Mouse (Mus musculus): ENCODE data around the gene Mapk14.

The Mapk14 gene

DNA sequence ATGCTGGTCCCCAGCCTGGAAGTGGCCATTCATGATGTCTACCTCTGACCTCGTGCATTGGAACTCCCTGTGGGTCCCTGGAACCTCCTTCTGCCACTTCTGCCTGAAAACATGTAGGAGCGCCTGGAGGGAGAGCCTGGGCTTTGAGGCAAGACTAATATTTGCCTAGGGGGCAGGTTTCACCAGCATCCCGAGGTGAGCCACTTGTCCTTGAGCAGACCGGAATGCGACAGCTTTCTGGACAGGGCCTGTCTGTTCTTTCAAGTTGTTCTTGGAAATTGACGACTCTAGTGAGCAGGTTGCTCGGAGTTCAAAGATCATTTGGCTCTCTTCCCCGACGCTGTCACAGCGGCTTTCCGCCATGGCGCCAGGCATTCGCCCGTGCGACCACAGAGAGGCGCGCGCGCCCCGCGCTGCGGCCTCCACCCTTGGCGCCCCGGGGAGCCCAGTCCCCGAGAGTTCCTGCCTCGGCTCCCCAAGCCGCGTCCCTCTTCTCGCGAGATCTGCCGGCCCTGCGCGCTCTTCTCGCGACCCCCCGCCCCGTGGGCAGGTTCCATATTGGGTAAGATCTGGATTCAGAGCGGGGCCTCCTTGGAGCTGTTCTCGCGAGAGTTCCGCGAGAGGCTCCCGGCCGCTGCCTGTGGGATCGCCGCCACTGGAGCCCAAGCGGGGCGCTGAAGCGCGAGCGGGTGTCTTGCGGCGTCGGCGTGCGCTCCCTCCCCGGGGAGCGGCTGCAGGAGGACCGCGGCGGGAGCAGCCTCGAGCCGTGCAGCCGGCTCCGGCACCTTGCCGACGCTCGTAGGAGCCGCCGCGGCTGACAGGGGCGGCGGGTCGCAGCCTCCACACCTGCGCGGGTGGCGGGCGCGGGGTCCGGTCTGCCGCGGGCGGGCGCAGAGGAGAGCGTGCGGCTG is at the start of gene Mapk14:
TSS of gene Mapk14 (plus strand) at position 554 of the 911 bp plus-strand sequence.
- POLR2A ChIA-PET, result interaction anchor here (0.5 to 10.8 kb wide), 51 partner anchors 8 to 781 kb away, joined by 3 to 131 read pairs (median 4); partner anchors contain the start of gene Stk38 (in 1 of the 4)
- CTCF ChIA-PET, result interaction anchor here in 3 of 4 experiments (0.6 to 2.0 kb wide), 8 partner anchors 8 to 445 kb away, joined by 3 to 7 read pairs (median 4); no protein-coding TSS in a partner anchor

DNA sequence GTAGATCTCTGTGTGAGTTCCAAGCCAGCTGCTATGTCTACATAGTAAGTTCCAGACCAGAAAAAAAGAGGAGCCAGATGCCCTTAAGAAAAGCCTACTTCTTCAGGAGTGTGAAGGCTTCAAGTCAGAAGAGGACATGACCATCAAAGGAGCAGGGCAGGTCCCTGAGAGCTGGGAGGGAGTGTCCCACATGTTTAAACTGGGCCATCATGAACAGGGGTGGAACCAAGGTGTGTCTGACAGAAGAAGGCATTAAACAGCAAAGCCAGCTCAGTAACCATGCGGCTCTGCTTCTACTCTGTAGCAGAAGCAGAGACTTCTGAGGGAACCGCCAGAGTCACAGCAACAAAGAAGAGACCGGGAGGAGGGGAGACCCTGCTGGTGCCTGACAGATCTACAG is 47.4 kb upstream of the Mapk14 start:
- CTCF ChIA-PET, result interaction anchor here in 2 of 4 experiments (0.9 to 1.8 kb wide), 5 partner anchors 9 to 232 kb away, joined by 3 to 11 read pairs (median 3); no protein-coding TSS in a partner anchor
- POLR2A ChIA-PET, result interaction anchor here in 3 of 4 experiments (0.6 to 2.0 kb wide), 9 partner anchors 13 to 63 kb away, joined by 3 to 6 read pairs (median 4); partner anchors contain the start of gene Srpk1 (in 2 of the 3)

DNA sequence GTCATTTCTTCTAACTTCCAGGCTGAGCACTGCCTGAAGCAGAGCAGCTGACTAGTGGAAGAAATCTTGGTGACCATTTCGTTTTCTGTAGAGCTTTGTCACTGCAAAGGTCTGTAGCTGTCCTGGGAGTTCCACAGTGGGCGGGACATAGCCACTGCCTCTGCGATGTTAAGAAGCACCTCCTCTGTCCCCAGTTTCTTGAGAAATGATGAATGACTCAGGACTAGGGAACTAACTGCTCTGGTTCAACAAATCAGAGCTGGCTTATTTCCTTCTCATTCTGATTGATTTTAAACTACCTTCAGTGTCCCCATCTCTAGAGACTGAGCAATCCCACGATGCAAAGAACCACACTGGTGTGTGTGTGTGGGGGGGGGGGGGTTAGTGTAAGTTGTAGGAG is 47.0 kb upstream of the Mapk14 start:
- CTCF ChIA-PET, result interaction anchor here in 3 of 4 experiments (0.7 to 1.8 kb wide), 7 partner anchors 8 to 231 kb away, joined by 3 to 11 read pairs (median 3); no protein-coding TSS in a partner anchor
- POLR2A ChIA-PET, result interaction anchor here in 3 of 4 experiments (0.7 to 2.0 kb wide), 11 partner anchors 13 to 107 kb away, joined by 3 to 6 read pairs (median 4); partner anchors contain the start of gene Srpk1 (in 2 of the 3)

DNA sequence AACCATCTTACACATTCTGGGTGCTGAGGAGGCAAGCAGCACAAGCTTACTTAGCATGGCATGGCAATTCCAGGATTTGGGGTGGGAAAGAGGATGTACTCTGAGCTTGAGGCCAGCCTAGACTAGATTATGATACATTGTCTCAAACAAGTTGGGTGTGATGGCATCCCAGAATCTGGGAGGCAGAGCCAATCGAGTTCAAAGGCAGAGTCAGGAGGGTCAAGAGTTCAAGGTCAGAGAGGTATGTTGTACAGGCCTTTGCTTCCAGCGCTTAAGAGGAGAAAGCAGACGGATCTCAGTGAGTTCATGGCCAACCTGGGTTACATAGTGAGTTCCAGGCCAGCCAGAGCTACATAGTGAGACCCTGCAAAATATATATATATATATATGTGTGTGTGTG is 44.9 kb upstream of the Mapk14 start:
- CTCF ChIA-PET, result interaction anchor here (0.5 to 0.9 kb wide), 4 partner anchors 107 to 392 kb away, joined by 3 to 9 read pairs (median 4); no protein-coding TSS in a partner anchor
- POLR2A ChIA-PET, result interaction anchor here in 3 of 4 experiments (0.5 to 1.9 kb wide), 10 partner anchors 13 to 369 kb away, joined by 3 to 5 read pairs (median 3); partner anchors contain the start of gene Srpk1 (in 2 of the 3)

DNA sequence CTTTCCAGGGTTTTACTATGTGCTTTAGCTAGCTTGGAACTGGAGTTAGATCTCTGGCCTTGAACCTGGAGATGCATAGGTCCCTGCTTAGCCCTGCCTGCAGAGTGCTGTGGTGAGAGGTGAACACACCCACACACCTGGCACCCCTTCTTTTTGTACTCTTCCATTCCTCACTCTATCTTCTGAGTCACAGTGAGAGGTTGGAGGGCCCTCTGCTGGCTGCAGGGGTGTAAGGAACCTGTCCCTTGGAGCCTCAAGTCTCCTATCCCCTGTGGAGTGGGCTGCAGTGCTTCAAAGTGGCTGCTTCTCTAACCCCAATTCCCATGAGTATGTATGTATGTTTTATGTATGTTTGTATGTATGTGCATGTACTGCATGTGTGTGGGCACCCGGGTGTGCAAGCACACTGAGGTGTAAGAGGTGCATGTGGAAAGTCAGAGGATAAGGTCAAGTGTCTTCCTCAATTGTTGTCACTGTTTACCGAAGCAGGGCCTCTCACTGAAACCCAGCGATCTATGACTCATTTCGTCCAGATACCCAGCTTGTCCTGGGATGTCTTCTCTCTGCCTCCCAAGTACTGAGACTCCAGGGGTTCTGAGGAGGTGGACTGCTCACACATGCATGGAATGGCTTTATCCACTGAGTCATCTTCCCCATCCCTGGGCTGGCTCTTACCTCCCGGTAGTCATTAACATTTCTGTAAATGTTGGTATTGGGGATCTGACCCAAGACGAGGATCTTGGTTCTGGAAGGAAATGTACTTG is 42.3 kb upstream of the Mapk14 start:
- CTCF ChIA-PET, result interaction anchor here in 3 of 4 experiments (0.6 to 1.0 kb wide), 4 partner anchors 21 to 305 kb away, joined by 3 to 4 read pairs (median 4); no protein-coding TSS in a partner anchor
- POLR2A ChIA-PET, result interaction anchor here in 2 of 4 experiments (0.5 to 0.8 kb wide), 2 partner anchors 26 to 55 kb away, joined by 3 to 4 read pairs; no protein-coding TSS in a partner anchor

DNA sequence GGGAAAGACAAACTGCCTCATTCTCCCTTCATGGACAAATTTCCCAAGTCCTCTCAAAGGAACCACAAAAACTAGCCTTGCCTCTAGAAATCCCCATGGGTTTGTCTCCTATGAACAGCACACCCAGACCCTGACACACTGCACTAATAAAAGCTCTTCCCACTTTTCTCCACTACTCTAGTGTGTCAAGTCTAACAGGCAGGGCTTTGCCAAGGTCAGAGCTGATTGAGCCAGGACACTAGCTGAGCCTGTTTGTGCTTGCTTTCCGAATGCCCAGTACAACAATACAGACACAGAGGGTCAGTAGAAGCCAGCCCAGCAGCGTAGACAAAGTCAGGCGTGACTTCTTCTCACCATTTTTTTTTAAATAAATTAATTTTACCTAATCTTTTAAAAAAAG is 40.9 kb upstream of the Mapk14 start:
- ChIA-PET CTCF (interaction anchor here in 2 of 4 experiments (0.7 to 1.1 kb wide), 3 partner anchors 58 to 277 kb away, joined by 3 to 5 read pairs (median 3); no protein-coding TSS in a partner anchor), POLR2A (interaction anchor here in 1 of 4 experiments (0.6 kb wide), 1 partner anchor 29 kb away, joined by 5 read pairs; no protein-coding TSS in a partner anchor)

DNA sequence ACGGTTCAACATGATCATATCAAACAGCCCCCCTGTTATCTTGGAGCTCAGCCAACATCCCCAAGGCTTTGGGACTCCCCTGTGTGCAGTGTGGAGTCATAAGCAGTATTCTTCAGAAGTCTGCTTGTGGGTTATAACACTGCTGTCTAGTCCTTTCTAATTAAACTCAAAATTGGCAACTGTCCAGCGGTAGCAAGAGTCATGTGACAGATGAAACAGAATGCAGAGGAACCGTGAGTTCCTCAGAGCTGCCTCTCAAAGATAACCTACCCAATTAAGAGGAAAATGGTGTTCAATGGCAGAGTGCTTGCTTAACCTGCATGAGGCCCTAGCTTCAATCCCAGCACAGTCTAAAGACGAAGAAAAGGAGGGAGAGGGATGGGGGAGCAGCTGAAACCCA is 33.2 kb upstream of the Mapk14 start:
- CTCF ChIA-PET, result interaction anchor here in 1 of 4 experiments (1.5 kb wide), 1 partner anchor 119 kb away, joined by 3 read pairs; no protein-coding TSS in a partner anchor
- POLR2A ChIA-PET, result interaction anchor here in 2 of 4 experiments (0.6 to 1.3 kb wide), 3 partner anchors 20 to 341 kb away, joined by 3 to 4 read pairs (median 3); no protein-coding TSS in a partner anchor

DNA sequence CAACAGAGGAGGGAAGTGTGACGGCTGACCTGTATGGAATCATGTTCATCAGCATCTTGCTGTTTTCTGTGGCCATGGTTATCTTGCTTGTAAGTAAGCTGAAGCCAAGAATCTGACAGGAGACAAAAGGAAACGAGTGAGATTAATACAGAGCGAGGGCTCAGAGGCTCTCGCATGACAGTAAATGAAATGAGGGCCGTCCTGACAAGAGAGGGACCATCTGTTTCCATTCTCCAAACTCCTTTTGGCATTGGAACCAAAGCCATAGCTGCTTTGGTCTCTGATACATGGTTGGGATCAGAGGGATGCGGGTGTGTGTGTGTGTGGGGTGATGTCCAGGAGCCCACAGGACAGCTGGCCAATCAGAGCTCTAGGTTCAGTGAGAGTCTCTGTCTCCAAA is 31.6 kb upstream of the Mapk14 start:
- CTCF ChIA-PET, result interaction anchor here in 1 of 4 experiments (2.1 kb wide), 1 partner anchor 31 kb away, joined by 5 read pairs; no protein-coding TSS in a partner anchor
- POLR2A ChIA-PET, result interaction anchor here in 1 of 4 experiments (1.3 to 1.6 kb wide), 3 partner anchors 22 to 65 kb away, joined by 3 to 7 read pairs (median 4); no protein-coding TSS in a partner anchor

DNA sequence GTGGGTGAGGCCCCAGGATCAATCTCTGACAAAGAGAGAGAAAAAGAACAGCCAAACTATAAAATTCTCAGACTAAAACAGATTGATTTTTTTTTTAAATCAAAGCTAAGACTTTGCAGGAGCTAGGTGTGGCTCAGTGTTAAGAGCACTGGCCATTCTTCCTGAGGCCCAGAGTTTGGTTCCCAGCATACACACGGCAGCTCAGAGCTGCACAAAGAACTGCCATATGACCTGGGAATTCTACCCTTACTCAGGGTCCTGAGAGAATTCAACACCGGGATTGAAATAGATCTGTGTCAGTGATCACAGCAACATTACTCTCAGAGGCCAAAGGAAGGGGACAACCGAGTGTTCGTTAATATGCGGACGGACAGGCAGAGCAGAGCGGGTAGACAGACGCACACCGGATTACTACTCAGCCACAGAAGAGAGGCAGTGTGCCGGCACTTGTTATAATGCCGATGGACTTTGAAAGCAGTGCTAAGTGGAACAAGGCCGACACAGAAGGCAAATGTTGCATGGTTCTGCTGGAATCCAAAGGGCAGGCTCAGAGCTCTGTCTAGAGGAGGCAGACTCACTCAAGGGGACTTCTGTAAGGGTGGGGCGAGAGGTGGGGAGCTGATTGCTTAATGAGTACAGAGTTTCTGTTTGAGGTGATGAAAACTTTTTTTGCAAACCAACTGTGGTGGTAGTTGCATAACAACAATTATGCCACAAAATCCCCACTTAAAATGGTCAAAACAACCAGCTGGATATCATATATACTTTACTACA is 8.6 kb upstream of the Mapk14 start:
- ChIA-PET POLR2A (interaction anchor here in 3 of 4 experiments (0.6 to 1.9 kb wide), 10 partner anchors 9 to 350 kb away, joined by 3 to 11 read pairs (median 5); partner anchors contain the start of genes Mapk14 (in 2 of the 3) and Srsf3 (in 1 of the 3)), CTCF (interaction anchor here in 2 of 4 experiments (0.6 to 1.2 kb wide), 5 partner anchors 9 to 173 kb away, joined by 3 to 7 read pairs (median 4); partner anchors contain the start of gene Mapk14 (in 1 of the 2))

DNA sequence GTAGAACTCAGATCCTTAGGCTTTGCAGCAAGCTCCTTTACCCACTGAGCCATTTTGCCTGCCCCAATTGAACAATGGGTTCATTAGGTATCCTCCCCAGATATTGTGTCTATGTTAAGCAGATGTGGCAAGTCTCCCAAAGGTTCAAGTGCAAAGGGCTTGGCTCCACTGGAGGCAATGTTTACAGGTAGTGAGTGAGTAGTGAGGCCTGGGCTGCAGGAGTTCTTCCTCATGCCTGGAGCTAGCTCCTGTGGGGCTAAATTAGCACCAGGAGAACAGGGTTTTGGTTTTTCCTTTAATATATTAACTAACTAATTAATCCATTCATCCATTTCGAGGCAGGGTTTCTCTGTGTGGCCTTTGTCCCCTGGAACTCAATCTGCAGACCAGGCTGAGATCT is 7.5 kb upstream of the Mapk14 start:
- CTCF ChIA-PET, result no interaction called here
- POLR2A ChIA-PET, result interaction anchor here in 3 of 4 experiments (1.3 to 1.9 kb wide), 3 partner anchors 9 to 305 kb away, joined by 3 to 11 read pairs (median 6); partner anchors contain the start of gene Mapk14 (in 1 of the 3)

DNA sequence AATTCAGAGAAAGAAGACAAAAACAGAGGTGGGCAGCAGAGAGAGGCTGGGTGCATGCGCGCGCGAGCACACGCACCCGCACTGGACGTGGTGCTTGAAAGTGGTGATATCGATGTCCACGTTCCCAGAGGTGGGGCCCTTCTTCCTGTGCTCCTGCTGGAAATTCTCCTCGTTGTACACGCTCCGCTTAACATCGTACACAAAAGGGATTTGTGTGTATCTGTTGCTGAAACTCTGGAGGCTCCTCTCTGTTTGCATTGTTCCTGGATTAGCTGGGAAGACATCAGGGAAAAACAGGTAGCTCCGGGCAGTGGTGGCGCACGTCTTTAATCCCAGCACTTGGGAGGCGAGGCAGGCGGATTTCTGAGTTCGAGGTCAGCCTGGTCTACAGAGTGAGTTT is 6.5 kb upstream of the Mapk14 start:
- CTCF ChIA-PET, result no interaction called here
- POLR2A ChIA-PET, result interaction anchor here in 2 of 4 experiments (1.3 to 1.8 kb wide), 2 partner anchors 13 to 26 kb away, joined by 3 to 6 read pairs; no protein-coding TSS in a partner anchor

DNA sequence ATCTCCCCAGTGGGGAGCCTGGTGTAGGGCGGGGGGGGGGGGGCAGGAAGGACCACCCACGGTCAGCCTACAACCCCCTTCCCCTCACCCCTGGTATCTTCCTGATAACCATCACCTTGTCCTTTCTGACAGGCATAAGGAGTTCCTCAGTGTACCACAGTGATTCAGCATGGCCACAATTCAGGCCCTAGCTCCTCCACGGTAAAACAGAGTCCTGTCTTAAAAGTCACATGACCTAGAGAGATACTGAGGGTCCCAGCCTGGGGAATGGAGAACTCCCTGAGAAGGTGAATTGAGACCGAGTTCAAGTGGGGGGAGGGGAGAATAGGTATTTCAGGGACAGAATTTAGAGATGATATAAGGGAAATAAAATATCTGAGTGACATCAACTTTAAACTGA is 3.8 kb upstream of the Mapk14 start:
- ChIA-PET POLR2A (interaction anchor here in 2 of 4 experiments (0.6 to 1.2 kb wide), 3 partner anchors 12 to 246 kb away, joined by 3 to 9 read pairs (median 4); no protein-coding TSS in a partner anchor), CTCF (interaction anchor here in 2 of 4 experiments (0.6 to 0.7 kb wide), 2 partner anchors 17 to 305 kb away, joined by 3 to 5 read pairs; no protein-coding TSS in a partner anchor)

DNA sequence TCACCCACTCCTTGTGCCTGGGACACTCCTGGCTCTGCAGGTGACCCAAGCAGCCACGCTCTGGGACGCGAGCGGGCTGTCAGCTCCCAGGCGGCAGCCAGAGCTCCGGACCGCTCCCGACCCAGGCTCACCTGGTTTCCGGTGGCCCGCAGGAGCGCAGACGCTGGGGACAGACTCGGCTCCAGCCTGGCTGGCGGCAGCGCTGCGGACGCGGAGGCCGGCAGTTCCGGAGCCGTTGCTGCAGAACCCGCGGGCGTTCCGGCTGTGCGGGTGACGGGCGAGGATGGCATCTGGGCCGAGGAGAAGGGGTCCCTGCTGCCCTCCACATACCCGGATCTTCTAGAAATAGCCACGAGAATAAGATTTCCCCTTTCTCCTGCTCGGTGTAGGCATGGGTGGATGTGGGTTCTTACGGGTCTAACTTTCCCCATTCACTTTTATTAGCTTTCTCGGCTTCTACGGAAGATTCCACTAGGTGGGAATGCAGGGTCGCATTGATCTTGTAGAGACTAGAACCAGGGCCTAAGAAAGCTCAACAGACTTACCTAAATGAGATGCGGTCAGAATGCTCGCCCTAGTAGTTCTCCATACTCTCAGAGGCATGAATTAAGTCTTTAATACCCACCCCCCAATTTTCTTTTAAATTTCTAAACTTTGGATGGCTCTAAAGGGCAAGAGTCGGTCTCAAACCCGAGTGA is 1.4 kb upstream of the Mapk14 start, which contains the start of gene Slc26a8:
TSS of gene Slc26a8 (minus strand) at position 648 of the 698 bp plus-strand sequence.
- ChIA-PET POLR2A (interaction anchor here in 3 of 4 experiments (0.5 to 1.6 kb wide), 13 partner anchors 8 to 676 kb away, joined by 3 to 5 read pairs (median 4); partner anchors contain the start of gene Srpk1 (in 1 of the 3)), CTCF (interaction anchor here in 3 of 4 experiments (1.1 to 1.2 kb wide), 3 partner anchors 152 to 190 kb away, joined by 3 to 5 read pairs (median 4); no protein-coding TSS in a partner anchor)

DNA sequence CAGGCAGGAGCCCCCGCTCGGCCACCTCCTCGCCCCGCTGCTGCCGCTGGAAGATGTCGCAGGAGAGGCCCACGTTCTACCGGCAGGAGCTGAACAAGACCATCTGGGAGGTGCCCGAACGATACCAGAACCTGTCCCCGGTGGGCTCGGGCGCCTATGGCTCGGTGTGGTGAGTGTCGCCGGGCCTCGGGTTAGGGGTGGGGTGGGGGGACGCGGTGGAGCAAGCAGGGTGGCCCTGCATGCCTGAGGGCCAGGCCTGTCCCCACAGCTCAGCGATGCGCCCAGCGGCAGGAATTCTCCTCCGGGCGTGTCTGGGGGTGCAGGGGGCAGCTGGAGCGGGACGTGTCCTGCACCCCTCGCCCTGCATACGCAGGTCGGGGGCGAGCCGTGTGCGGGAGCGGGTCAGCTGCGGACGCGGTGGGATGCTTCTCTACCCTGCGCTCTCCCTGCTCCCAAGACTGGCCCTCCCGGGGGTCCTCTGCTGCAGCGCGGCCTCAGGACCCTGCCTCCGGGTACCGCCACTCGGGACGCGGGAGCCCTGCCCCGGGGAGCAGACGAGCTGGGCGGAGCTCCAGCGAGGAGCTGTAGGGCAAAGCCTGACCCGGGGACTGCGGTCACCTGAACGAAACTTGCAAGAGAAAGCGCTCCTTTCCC is 685 bp downstream of the Mapk14 start:
- ChIA-PET CTCF (interaction anchor here in 3 of 4 experiments (0.6 to 2.0 kb wide), 12 partner anchors 9 to 662 kb away, joined by 3 to 7 read pairs (median 4); no protein-coding TSS in a partner anchor), POLR2A (interaction anchor here (0.6 to 10.8 kb wide), 65 partner anchors 8 to 782 kb away, joined by 3 to 131 read pairs (median 4); partner anchors contain the start of gene Stk38 (in 1 of the 4))

DNA sequence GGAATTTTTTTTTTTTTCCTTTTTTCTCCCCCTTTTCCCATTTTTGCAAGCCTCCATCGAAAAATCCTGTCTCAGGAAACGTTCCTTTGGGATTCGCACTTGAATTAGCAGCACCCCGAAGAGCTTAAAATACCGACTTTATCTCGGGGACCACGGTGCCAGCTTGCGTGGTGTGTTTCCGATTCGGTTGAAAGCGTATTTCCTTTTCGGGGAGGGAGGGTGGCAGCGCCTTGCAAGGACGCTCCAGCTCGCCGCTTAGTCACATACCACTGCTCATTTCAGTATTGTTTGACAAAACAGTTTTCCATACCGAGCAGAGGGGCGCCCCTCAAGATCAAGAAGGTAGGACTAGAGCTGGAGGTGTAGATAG is 1.2 kb downstream of the Mapk14 start:
- ChIA-PET CTCF (interaction anchor here in 3 of 4 experiments (0.6 to 2.0 kb wide), 7 partner anchors 18 to 662 kb away, joined by 3 to 6 read pairs (median 4); no protein-coding TSS in a partner anchor), POLR2A (interaction anchor here in 3 of 4 experiments (0.6 to 10.8 kb wide), 46 partner anchors 8 to 707 kb away, joined by 3 to 131 read pairs (median 4); no protein-coding TSS in a partner anchor)

Data from embryonic stem cell, embryonic (primary cell).